Mouse (Mus musculus): ENCODE data around the gene Nrgn.

DNA sequence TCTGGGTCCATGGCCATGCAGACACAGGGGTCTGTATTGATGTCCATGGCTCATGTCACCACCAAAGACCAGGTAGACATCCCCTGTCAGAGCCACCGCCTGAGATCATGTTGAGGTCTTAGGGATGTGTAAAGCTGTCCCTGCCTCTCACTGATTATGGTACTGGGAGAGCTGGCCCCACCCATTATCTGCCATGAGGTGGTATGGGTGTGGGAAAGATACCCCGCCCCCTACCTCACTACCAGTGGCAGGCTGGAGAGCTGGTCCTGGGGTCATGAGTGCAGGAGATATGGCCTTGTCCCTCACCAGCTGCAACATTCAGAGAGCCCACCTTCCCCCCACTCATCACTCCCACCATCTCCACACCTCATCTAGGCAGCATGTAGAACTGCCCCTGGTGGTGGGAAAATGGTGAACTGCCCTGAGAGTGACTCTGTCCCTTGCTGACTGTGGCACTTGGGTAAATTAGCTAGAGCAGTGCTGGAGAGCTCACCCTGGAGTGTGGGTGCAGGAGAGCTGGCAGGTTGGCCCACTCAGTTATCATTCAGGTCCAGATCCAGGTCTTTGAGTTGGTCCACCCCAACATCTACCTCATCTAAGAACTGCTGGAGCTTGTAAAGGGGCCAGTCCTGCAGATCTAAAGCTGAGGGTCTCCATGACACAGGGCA is 48.0 kb upstream of the Nrgn start:
- TF ChIP-seq GATA1 (IDR thresholded peaks at IDR 0.05; ENCODE audit: low read length) (no peak), TAL1 (IDR thresholded peaks at IDR 0.05; ENCODE audit: low read length) (no peak)
